Mouse (Mus musculus) liver, postnatal 0 days (tissue): Measurements from ENCODE around the gene Zfp414.

ENCODE experiments used
- CTCF ChIP-seq: sonication (generic); IDR thresholded peaks from 2 replicates; pipeline ENCODE4 v1.5.1; 2016; ENCODE audit warnings: antibody characterized with exemption, low read depth
- EP300 ChIP-seq: IDR thresholded peaks from 2 replicates; pipeline ENCODE4 v1.6.1; 2016; ENCODE audit warnings: antibody characterized with exemption, low read depth, mild to moderate bottlenecking

DNA sequence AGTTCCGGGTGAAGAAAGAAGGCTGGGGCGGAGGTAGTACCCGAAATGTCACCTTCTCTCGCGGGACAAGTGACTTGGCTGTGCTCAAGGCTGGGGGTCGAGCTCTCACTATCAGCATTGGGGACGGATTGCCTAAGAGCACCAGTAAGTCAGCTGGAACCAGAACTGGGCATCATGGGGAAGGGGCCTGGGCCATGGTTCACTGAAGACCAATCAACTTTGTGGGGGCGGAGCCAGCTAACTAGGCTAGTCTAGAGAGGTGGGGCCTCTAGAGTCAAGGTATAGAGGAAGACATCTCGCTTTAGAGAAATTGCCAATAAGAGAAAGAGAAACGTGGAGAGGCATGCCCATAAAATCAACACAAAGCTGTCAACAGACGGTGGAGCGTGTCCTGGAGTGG lies 26.9 kb upstream of the Zfp414 start:
- TF ChIP-seq CTCF = no peak
- no peak for TF ChIP-seq EP300
